Mouse (Mus musculus) intestine, embryonic 16.5 days (tissue): ENCODE measurements around the gene Vmn1r210. TPM values are rescaled to one million over a fixed set of nuclear protein-coding genes. Genes with fewer than 3 reads are reported as not detected.
"Not testable (repeated sequence)": the region's sequence is repeated elsewhere in the genome, so short reads cannot be mapped to it uniquely, and the experiment has no call there.

ENCODE experiments used
- ATAC-seq: fragments of 200-750 bp; cut with Nextera tagmentation; 2 replicates; pipeline ENCODE4 v1.8.0; 2017; ENCODE audit warnings: moderate TSS enrichment, moderate library complexity
- H3K27ac ChIP-seq: fragments of 300-500 bp; sonication (generic); 2 replicates; pipeline ENCODE4 v1.5.1; 2014; ENCODE audit warnings: mild to moderate bottlenecking, low read length
- H3K27me3 ChIP-seq: fragments of 300-500 bp; sonication (generic); replicated peaks from 2 replicates; pipeline ENCODE4 v1.6.1; 2014; ENCODE audit warnings: low read length, control low read depth, mixed read lengths; ENCODE audit not compliant: control insufficient read depth, insufficient read depth
- H3K36me3 ChIP-seq: fragments of 300-500 bp; sonication (generic); 2 replicates; pipeline ENCODE4 v1.6.1; 2014; ENCODE audit warnings: low read length, control low read depth; ENCODE audit not compliant: control insufficient read depth, insufficient read depth
- H3K4me1 ChIP-seq: fragments of 300-500 bp; sonication (generic); 2 replicates; pipeline ENCODE4 v1.6.1; 2014; ENCODE audit warnings: low read length, control low read depth, mixed read lengths; ENCODE audit not compliant: control insufficient read depth, insufficient read depth
- H3K4me2 ChIP-seq: fragments of 300-500 bp; sonication (generic); 2 replicates; pipeline ENCODE4 v1.6.1; 2014; ENCODE audit warnings: low read depth, low read length, control low read depth
- H3K4me3 ChIP-seq: fragments of 300-500 bp; sonication (generic); 2 replicates; pipeline ENCODE4 v1.5.1; 2014; ENCODE audit warnings: mild to moderate bottlenecking, low read length
- H3K9ac ChIP-seq: fragments of 300-500 bp; sonication (generic); 2 replicates; pipeline ENCODE4 v1.6.1; 2014; ENCODE audit warnings: low read depth, low read length
- H3K9me3 ChIP-seq: fragments of 300-500 bp; sonication (generic); 2 replicates; pipeline ENCODE4 v1.6.1; 2016; ENCODE audit warnings: low read length, control low read depth; ENCODE audit not compliant: control insufficient read depth
- WGBS: fragments of 180-500 bp; shearing (Covaris S2); extraction: QIAGEN DNeasy Blood & Tissue Kit; methylation state at CpG from one replicate; pipeline ENCODE4 v1.1.7; 2014; 5-methylcytosine and 5-hydroxymethylcytosine counted together
- polyA plus RNA-seq: library from polyadenylated mRNA; unstranded; fragments of >200 nt; fragmentation: Nextera tagmentation; extraction: Ambion mirVana; gene quantifications from 2 replicates; pipeline ENCODE4 v1.2.1, GENCODE M21; 2015

Gene Vmn1r210
- polyA plus RNA-seq, 1 experiment from 2014 or later = not detected

DNA sequence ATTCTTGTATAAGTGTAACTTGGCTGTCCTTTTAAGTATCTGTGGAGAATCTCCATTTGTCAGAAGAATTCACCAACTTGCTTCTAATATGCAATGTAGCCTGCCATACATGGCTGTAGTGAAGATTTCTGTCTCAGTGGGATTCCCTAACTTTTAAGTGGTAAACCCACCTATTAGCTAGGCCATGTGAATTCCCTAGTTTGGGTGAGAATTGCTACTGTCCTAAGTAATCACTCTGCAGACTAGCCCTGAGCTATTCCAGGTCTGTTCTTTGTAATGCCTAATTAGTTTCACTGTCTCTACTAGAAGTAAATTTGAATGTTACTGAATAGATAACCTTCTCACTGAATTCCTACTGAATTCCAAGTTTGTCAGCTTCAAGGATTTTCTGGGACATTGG is 47.0 kb downstream of the Vmn1r210 start:
- H3K9me3 ChIP-seq, H3K4me3 ChIP-seq, H3K4me2 ChIP-seq, H3K9ac ChIP-seq, ATAC-seq, H3K27me3 ChIP-seq, H3K4me1 ChIP-seq, H3K36me3 ChIP-seq, H3K27ac ChIP-seq: not testable (repeated sequence)

GRCm38 (mm10) chr13:22777300-22777699 is 53.8 kb downstream of the Vmn1r210 start, which contains the start of gene Vmn1r208:
Gene Vmn1r208 (minus strand): TSS chr13:22777400.
- no CpG with 5 or more reads among the region's 7 CpGs for WGBS
- not testable (repeated sequence) for H3K4me3 ChIP-seq, H3K36me3 ChIP-seq, H3K9ac ChIP-seq, H3K9me3 ChIP-seq, H3K4me1 ChIP-seq, H3K27me3 ChIP-seq, H3K4me2 ChIP-seq, H3K27ac ChIP-seq, ATAC-seq

Other genes with a start within 250 kb of the Vmn1r210 start
- gene Vmn1r205, start 238.3 kb downstream of the Vmn1r210 start, polyA plus RNA-seq = not detected in 2 replicates
- gene Vmn1r206, start 207.1 kb downstream of the Vmn1r210 start, polyA plus RNA-seq = not detected in 2 replicates
- gene Vmn1r207-ps, start 101.7 kb downstream of the Vmn1r210 start, polyA plus RNA-seq = not detected in 2 replicates
- not detected in 2 replicates for gene Vmn1r208, start 53.9 kb downstream of the Vmn1r210 start, polyA plus RNA-seq
- gene Vmn1r209, start 21.7 kb downstream of the Vmn1r210 start, polyA plus RNA-seq = not detected in 2 replicates
- not detected in 2 replicates for gene Vmn1r211, start 26.2 kb upstream of the Vmn1r210 start, polyA plus RNA-seq
- gene Vmn1r212, start 52.9 kb upstream of the Vmn1r210 start, polyA plus RNA-seq = not detected in 2 replicates
- not detected in 2 replicates for gene Vmn1r213, start 176.3 kb upstream of the Vmn1r210 start, polyA plus RNA-seq
- not detected in 2 replicates for gene Vmn1r214, start 199.1 kb upstream of the Vmn1r210 start, polyA plus RNA-seq
- not detected in 2 replicates for gene Vmn1r215, start 236.7 kb upstream of the Vmn1r210 start, polyA plus RNA-seq